Mouse (Mus musculus): ENCODE measurements around the gene Fam207a. TPM values are rescaled to one million over a fixed set of nuclear protein-coding genes. Genes with fewer than 3 reads are reported as not detected.
A peak's percentile ranks its signal among the peaks of the same experiment; 100 is the strongest.

Fam207a gene
- total and polyA plus RNA-seq, 2 experiments from 2014 or later = 32.7 to 47.1 TPM

GRCm38 (mm10) chr10:77519191-77519590, 3.6 kb upstream of the Fam207a start:
- Histone ChIP-seq H3K27ac (ENCODE audit: low read depth, low read length) (no peak overlapping the region), H3K9me3 (ENCODE audit: low read length) (no peaks in the 10 kb centered on the region), H3K36me3 (ENCODE audit: insufficient read depth, low read length) (no peaks in the 10 kb centered on the region), H3K27me3 (ENCODE audit: insufficient read depth, low read length) (no peaks in the 10 kb centered on the region), H3K4me2 (ENCODE audit: low read depth, low read length, poor library complexity, severe bottlenecking) (no peak overlapping the region), H3K4me3 (ENCODE audit: low read depth, low read length) (no peak overlapping the region), H3K4me1 (ENCODE audit: insufficient read depth, low read length) (peaks cover 9% of the 10 kb centered on the region; the same call in 1 of the 2 replicates), H3K9ac (replicated peaks; ENCODE audit: low read length, poor library complexity, severe bottlenecking) (no peak overlapping the region)
- DNase-seq (ENCODE audit: low spot score) (no peak), ATAC-seq (ENCODE audit: low FRiP score) (no peak)
- WGBS = 85% methylated on average over 3 of the region's 3 CpGs
- no peak for TF ChIP-seq CTCF (IDR thresholded peaks at IDR 0.05)

GRCm38 (mm10) chr10:77517801-77518200, 2.2 kb upstream of the Fam207a start:
- DNase-seq (ENCODE audit: low spot score) (no peak), ATAC-seq (ENCODE audit: low FRiP score) (no peak)
- no peak overlapping the region for H3K27ac ChIP-seq (ENCODE audit: low read depth, low read length)
- no peaks in the 10 kb centered on the region for H3K9me3 ChIP-seq (ENCODE audit: low read length)
- H3K36me3 ChIP-seq (ENCODE audit: insufficient read depth, low read length) = peaks cover 5% of the 10 kb centered on the region; the same call in 1 of the 2 replicates
- no peaks in the 10 kb centered on the region for H3K27me3 ChIP-seq (ENCODE audit: insufficient read depth, low read length)
- no peak overlapping the region for H3K4me3 ChIP-seq (ENCODE audit: low read depth, low read length)
- peaks cover 9% of the 10 kb centered on the region; the same call in 1 of the 2 replicates for H3K4me1 ChIP-seq (ENCODE audit: insufficient read depth, low read length)
- no peak for TF ChIP-seq CTCF (IDR thresholded peaks at IDR 0.05)
- H3K4me2 ChIP-seq (ENCODE audit: low read depth, low read length, poor library complexity, severe bottlenecking) = no peak overlapping the region
- WGBS = 93% methylated on average over 5 of the region's 5 CpGs
- H3K9ac ChIP-seq (replicated peaks; ENCODE audit: low read length, poor library complexity, severe bottlenecking) = no peak overlapping the region

- WGBS = 20% methylated on average over 20 of the region's 20 CpGs
- no peak overlapping the region for H3K27ac ChIP-seq (ENCODE audit: low read depth, low read length)
- DNase-seq (ENCODE audit: low spot score) (peak; percentile 60), ATAC-seq (ENCODE audit: low FRiP score) (no peak)
- H3K27me3 ChIP-seq (ENCODE audit: insufficient read depth, low read length) = no peaks in the 10 kb centered on the region
- H3K4me1 ChIP-seq (ENCODE audit: insufficient read depth, low read length) = peaks cover 9% of the 10 kb centered on the region; the same call in 1 of the 2 replicates
- peak; percentile 91 for TF ChIP-seq CTCF (IDR thresholded peaks at IDR 0.05)
- H3K9me3 ChIP-seq (ENCODE audit: low read length) = no peaks in the 10 kb centered on the region
- no peak overlapping the region for H3K4me2 ChIP-seq (ENCODE audit: low read depth, low read length, poor library complexity, severe bottlenecking)
- no peak overlapping the region for H3K4me3 ChIP-seq (ENCODE audit: low read depth, low read length)
- peaks cover 8% of the 10 kb centered on the region for H3K36me3 ChIP-seq (ENCODE audit: insufficient read depth, low read length)
- no peak overlapping the region for H3K9ac ChIP-seq (replicated peaks; ENCODE audit: low read length, poor library complexity, severe bottlenecking)
These were observed 1.6 kb upstream of the Fam207a start for GRCm38 (mm10) chr10:77517066-77517620.

GRCm38 (mm10) chr10:77516379-77516951, 880 bp upstream of the Fam207a start:
- 0 out of 2 replicates have a peak, but pooled peaks have one; percentile 8 for ATAC-seq (ENCODE audit: low FRiP score)

GRCm38 (mm10) chr10:77510225-77510982, 5.2 kb downstream of the Fam207a start:
- no peak overlapping the region for H3K27ac ChIP-seq (ENCODE audit: low read depth, low read length)
- WGBS = 83% methylated on average over 15 of the region's 15 CpGs
- H3K36me3 ChIP-seq (ENCODE audit: insufficient read depth, low read length) = peaks cover 36% of the 10 kb centered on the region
- ATAC-seq (ENCODE audit: low FRiP score) (no peak), DNase-seq (ENCODE audit: low spot score) (no peak)
- H3K4me1 ChIP-seq (ENCODE audit: insufficient read depth, low read length) = peaks cover 5% of the 10 kb centered on the region; the same call in 1 of the 2 replicates
- H3K9me3 ChIP-seq (ENCODE audit: low read length) = no peaks in the 10 kb centered on the region
- no peak overlapping the region for H3K4me2 ChIP-seq (ENCODE audit: low read depth, low read length, poor library complexity, severe bottlenecking)
- H3K4me3 ChIP-seq (ENCODE audit: low read depth, low read length) = no peak overlapping the region
- H3K27me3 ChIP-seq (ENCODE audit: insufficient read depth, low read length) = no peaks in the 10 kb centered on the region
- no peak for TF ChIP-seq CTCF (IDR thresholded peaks at IDR 0.05)
- H3K9ac ChIP-seq (replicated peaks; ENCODE audit: low read length, poor library complexity, severe bottlenecking) = no peak overlapping the region

More at GRCm38 (mm10) chr10:77516379-77516951, 880 bp upstream of the Fam207a start:
- Histone ChIP-seq H3K36me3 (ENCODE audit: insufficient read depth, low read length) (peaks cover 15% of the 10 kb centered on the region), H3K4me3 (ENCODE audit: low read depth, low read length) (peak overlapping the region; percentile 87), H3K9me3 (ENCODE audit: low read length) (no peaks in the 10 kb centered on the region), H3K4me2 (ENCODE audit: low read depth, low read length, poor library complexity, severe bottlenecking) (peak overlapping the region; percentile 61), H3K27ac (ENCODE audit: low read depth, low read length) (peak overlapping the region; percentile 71), H3K27me3 (ENCODE audit: insufficient read depth, low read length) (no peaks in the 10 kb centered on the region), H3K4me1 (ENCODE audit: insufficient read depth, low read length) (peaks cover 9% of the 10 kb centered on the region; the same call in 1 of the 2 replicates), H3K9ac (replicated peaks; ENCODE audit: low read length, poor library complexity, severe bottlenecking) (peak overlapping the region; percentile 46)
- 36% methylated on average over 14 of the region's 14 CpGs for WGBS
- no peak for DNase-seq (ENCODE audit: low spot score)
- TF ChIP-seq CTCF (IDR thresholded peaks at IDR 0.05) = no peak

Data from midbrain, postnatal 0 days (tissue).